12 mouse cellular contexts compared by ENCODE assay signal in the genomic region with DNA sequence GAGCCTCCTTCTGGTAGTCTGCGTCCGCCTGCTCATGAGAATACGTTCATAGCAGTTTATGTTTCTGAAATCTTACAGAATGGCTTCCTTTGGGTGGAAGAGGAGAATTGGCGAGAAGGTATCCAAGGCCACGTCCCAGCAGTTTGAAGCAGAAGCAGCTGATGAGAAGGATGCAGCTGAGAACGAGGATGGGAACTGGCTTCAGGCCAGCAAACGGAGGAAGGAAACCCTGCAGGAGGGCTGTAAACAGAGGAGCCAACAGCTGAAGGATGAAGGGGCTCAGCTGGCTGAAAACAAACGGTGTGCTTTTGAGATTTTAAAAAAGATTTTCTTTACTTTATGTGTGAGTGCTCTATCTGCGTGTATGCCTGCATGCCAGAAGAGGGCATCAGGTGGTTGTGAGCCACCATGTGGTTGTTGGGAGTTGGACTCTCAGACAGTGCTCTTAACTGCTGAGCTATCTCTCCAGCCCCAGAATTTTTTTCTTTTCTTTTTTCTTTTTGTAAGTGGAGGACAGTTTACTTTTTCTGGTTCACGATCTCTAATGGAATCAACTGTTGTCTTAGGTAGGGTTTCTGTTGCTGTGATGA. TPM values are rescaled to one million over a fixed set of nuclear protein-coding genes. Genes with fewer than 3 reads are reported as not detected.
DNase-seq lines count a peak whose midpoint lies in the region; ATAC-seq and TF ChIP-seq lines count a peak whose summit lies in the region.
"Had no signal": no experiment of that assay in that cellular context is flagged by ENCODE, and none has a peak within 500 bp of the region (broad histone marks: within the 10 kb centered on the region; RNA-seq: fewer than 3 reads in every experiment).

No protein-coding gene starts in this region.

- no peaks in the 10 kb centered on the region for H3K27me3 ChIP-seq in ES-Bruce4 (ENCODE audit: control insufficient read depth, insufficient read depth, low read length, poor library complexity, severe bottlenecking)
- no peaks in the 10 kb centered on the region for H3K27me3 ChIP-seq in intestine, embryonic 15.5 days (replicated peaks)
- H3K27me3 ChIP-seq in hindbrain, embryonic 14.5 days (ENCODE audit: control insufficient read depth, insufficient read depth, low read length) = no peaks in the 10 kb centered on the region
- H3K27me3 ChIP-seq: liver, embryonic 13.5 days had no signal

- no peak for TF ChIP-seq POLR2A in ES-Bruce4 (IDR thresholded peaks at IDR 0.05; ENCODE audit: insufficient read depth, low read length)

- peaks cover 11% of the 10 kb centered on the region for H3K36me3 ChIP-seq in ES-Bruce4 (ENCODE audit: control insufficient read depth, insufficient read depth, low read length, poor library complexity, severe bottlenecking)
- peaks cover 4% of the 10 kb centered on the region; the same call in 1 of the 2 replicates for H3K36me3 ChIP-seq in intestine, embryonic 15.5 days
- peaks cover 26% of the 10 kb centered on the region for H3K36me3 ChIP-seq in hindbrain, embryonic 14.5 days (replicated peaks; ENCODE audit: control insufficient read depth, insufficient read depth)

- 52% methylated on average over 10 of the region's 10 CpGs for WGBS in intestine, embryonic 15.5 days
- WGBS in hindbrain, embryonic 14.5 days = 69% methylated on average over 10 of the region's 10 CpGs

- DNase-seq in frontal cortex, postnatal 36 days (ENCODE audit: low spot score in 2 of 2) = peak; percentile 5 to 8
- no peak for DNase-seq in frontal cortex, postnatal 25 days (ENCODE audit: low spot score in 2 of 2)
- peak; percentile 28 to 40 for DNase-seq in layer of hippocampus, postnatal 10 days (ENCODE audit: low spot score in 2 of 2)
- DNase-seq in layer of hippocampus, postnatal 36 days = no peak
- DNase-seq in kidney, postnatal 36 days = peak; percentile 31 to 57
- no peak for DNase-seq in hindbrain, embryonic 14.5 days (ENCODE audit: low spot score)
- DNase-seq: liver, embryonic 13.5 days had no signal

- no peak for TF ChIP-seq EP300 in ES-Bruce4 (IDR thresholded peaks at IDR 0.05; ENCODE audit: insufficient read depth, low read depth, low read length)

- no peak overlapping the region for H3K4me3 ChIP-seq in ES-Bruce4 (ENCODE audit: low read depth, low read length)
- H3K4me3 ChIP-seq in intestine, embryonic 15.5 days (replicated peaks) = no peak overlapping the region
- H3K4me3 ChIP-seq in hindbrain, embryonic 14.5 days (replicated peaks; ENCODE audit: low read length) = no peak overlapping the region
- H3K4me3 ChIP-seq: erythroblast, embryonic 14.5 days; liver, embryonic 13.5 days; myocyte had no signal

- no peak overlapping the region for H3K27ac ChIP-seq in ES-Bruce4 (ENCODE audit: insufficient read depth, low read length)
- H3K27ac ChIP-seq in intestine, embryonic 15.5 days = no peak overlapping the region
- no peak overlapping the region for H3K27ac ChIP-seq in hindbrain, embryonic 14.5 days
- H3K27ac ChIP-seq: liver, embryonic 13.5 days had no signal

- H3K9me3 ChIP-seq in ES-Bruce4 (replicated peaks; ENCODE audit: control insufficient read depth, insufficient read depth, low read length, poor library complexity, severe bottlenecking) = no peaks in the 10 kb centered on the region
- H3K9me3 ChIP-seq in intestine, embryonic 15.5 days = no peaks in the 10 kb centered on the region
- no peaks in the 10 kb centered on the region for H3K9me3 ChIP-seq in hindbrain, embryonic 14.5 days (ENCODE audit: control insufficient read depth, low read length)
- H3K9me3 ChIP-seq: G1E; liver, embryonic 13.5 days had no signal

- H3K9ac ChIP-seq in ES-Bruce4 (ENCODE audit: low read depth, poor library complexity, severe bottlenecking) = no peak overlapping the region
- no peak overlapping the region for H3K9ac ChIP-seq in intestine, embryonic 15.5 days
- no peak overlapping the region for H3K9ac ChIP-seq in hindbrain, embryonic 14.5 days
- H3K9ac ChIP-seq: liver, embryonic 13.5 days had no signal

- TF ChIP-seq CTCF in ES-Bruce4 (IDR thresholded peaks at IDR 0.05; ENCODE audit: low read depth, low read length) = peak; percentile 21

- H3K4me2 ChIP-seq in intestine, embryonic 15.5 days (replicated peaks) = no peak overlapping the region
- no peak overlapping the region for H3K4me2 ChIP-seq in hindbrain, embryonic 14.5 days (replicated peaks)
- H3K4me2 ChIP-seq: liver, embryonic 13.5 days had no signal

- ATAC-seq in intestine, embryonic 15.5 days = no peak
- no peak for ATAC-seq in hindbrain, embryonic 14.5 days (ENCODE audit: low FRiP score)

- H3K4me1 ChIP-seq in ES-Bruce4 (ENCODE audit: control insufficient read depth, insufficient read depth, low read length) = no peaks in the 10 kb centered on the region
- peaks cover 12% of the 10 kb centered on the region for H3K4me1 ChIP-seq in intestine, embryonic 15.5 days (replicated peaks)
- H3K4me1 ChIP-seq in hindbrain, embryonic 14.5 days (replicated peaks; ENCODE audit: control insufficient read depth, insufficient read depth, low read length) = peaks cover 8% of the 10 kb centered on the region; the same call in 1 of the 2 replicates

RNA-seq across cellular contexts. Expression of gene Ttc33, which starts 4.3 kb away (rescaled TPM):
- 10 to 100 TPM; 54.5 to 57.7 TPM for total RNA-seq in layer of hippocampus, postnatal 10 days (2021)
- total RNA-seq in layer of hippocampus, postnatal 36 days (2021) = 10 to 100 TPM; 77.0 to 82.6 TPM
- 22.8 and 29.6 TPM in 2 replicates for polyA plus RNA-seq in ES-Bruce4 (2011; ENCODE audit: insufficient read depth, insufficient read length, low read depth, missing spikeins)
- 32.9 and 38.2 TPM in 2 replicates for polyA plus RNA-seq in intestine, embryonic 15.5 days (2015; fragmentation: Nextera tagmentation; extraction: Ambion mirVana)
- 58.7 and 61.0 TPM in 2 replicates for polyA plus RNA-seq in hindbrain, embryonic 14.5 days (2014; fragmentation: Nextera tagmentation; extraction: Ambion mirVana)

RNA-seq across cellular contexts. Expression of gene Prkaa1, which starts 45.9 kb away (rescaled TPM):
- total RNA-seq in layer of hippocampus, postnatal 10 days (2021) = 10 to 100 TPM; 19.9 to 21.3 TPM
- 10 to 100 TPM; 23.0 to 24.1 TPM for total RNA-seq in layer of hippocampus, postnatal 36 days (2021)
- polyA plus RNA-seq in ES-Bruce4 (2011; ENCODE audit: insufficient read depth, insufficient read length, low read depth, missing spikeins) = 24.6 and 26.0 TPM in 2 replicates
- polyA plus RNA-seq in intestine, embryonic 15.5 days (2015; fragmentation: Nextera tagmentation; extraction: Ambion mirVana) = 22.9 and 25.9 TPM in 2 replicates
- polyA plus RNA-seq in hindbrain, embryonic 14.5 days (2014; fragmentation: Nextera tagmentation; extraction: Ambion mirVana) = 18.2 and 18.5 TPM in 2 replicates

RNA-seq across cellular contexts. Expression of gene Ptger4, which starts 54.4 kb away (rescaled TPM):
- total RNA-seq in layer of hippocampus, postnatal 10 days (2021) = 1 to 10 TPM; 1.3 to 1.7 TPM
- under 1 TPM; 0.96 to 1.00 TPM for total RNA-seq in layer of hippocampus, postnatal 36 days (2021)
- 0.53 and 1.3 TPM in 2 replicates for polyA plus RNA-seq in ES-Bruce4 (2011; ENCODE audit: insufficient read depth, insufficient read length, low read depth, missing spikeins)
- 5.0 and 5.4 TPM in 2 replicates for polyA plus RNA-seq in intestine, embryonic 15.5 days (2015; fragmentation: Nextera tagmentation; extraction: Ambion mirVana)
- 4.1 and 5.1 TPM in 2 replicates for polyA plus RNA-seq in hindbrain, embryonic 14.5 days (2014; fragmentation: Nextera tagmentation; extraction: Ambion mirVana)

Comparison
In these comparisons a context has a peak if more than half of its experiments do, and no peak if none do; other contexts are left out.
1. DNase-seq: peak in frontal cortex, postnatal 36 days (2 of 2), layer of hippocampus, postnatal 10 days (2 of 2) and kidney, postnatal 36 days (2 of 2); none in frontal cortex, postnatal 25 days (0 of 2), layer of hippocampus, postnatal 36 days (0 of 2) and hindbrain, embryonic 14.5 days (single experiment).